Mouse (Mus musculus): ENCODE results near the gene Pdia6. TPM values are rescaled to one million over a fixed set of nuclear protein-coding genes. Genes with fewer than 3 reads are reported as not detected.

Pdia6 gene
- polyA plus RNA-seq (2016; fragmentation: Nextera tagmentation; extraction: Ambion mirVana): 585 and 641 TPM in 2 replicates

DNA sequence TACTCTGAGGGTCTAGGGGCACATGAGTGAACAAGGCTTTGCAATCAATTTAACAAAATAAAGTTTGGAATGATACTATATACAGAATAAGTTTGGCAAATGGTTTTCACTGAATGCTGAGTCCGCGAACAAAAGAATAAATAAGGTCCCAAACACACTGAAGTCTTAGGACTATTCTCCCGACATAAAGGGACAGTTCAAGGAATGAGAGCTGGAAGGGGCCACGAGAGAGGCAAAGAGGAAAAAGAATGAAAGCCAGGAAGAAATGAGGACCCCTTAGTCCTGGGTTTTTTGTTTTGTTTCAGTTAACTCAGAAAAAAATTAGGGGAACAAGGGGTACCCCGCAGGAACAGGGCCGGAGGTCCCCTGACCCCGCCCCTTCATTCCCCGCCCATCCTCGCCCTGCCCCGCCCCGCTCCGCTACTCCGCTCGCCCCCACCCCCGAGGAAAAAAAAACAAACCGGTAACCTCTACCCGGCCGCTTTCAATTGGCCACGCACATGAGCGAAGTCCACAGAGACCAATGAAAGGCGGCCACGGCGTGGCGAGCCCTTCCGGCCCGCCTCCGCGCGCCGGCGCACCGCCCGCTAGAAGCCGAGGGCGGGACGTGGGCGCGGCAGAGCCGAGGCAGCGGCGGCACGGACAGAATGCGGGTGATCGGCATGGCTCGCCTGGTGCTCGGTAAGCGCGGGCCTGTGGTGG is at the start of gene Pdia6:
Pdia6 (plus strand) TSS at position 575 of the 702 bp plus-strand sequence.
- Histone ChIP-seq H3K4me3 (peak within 1 kb of the TSS; percentile 90), H3K9me3 (no peaks in the 10 kb centered on the region), H3K4me1 (peaks cover 29% of the 10 kb centered on the region), H3K27ac (peak within 1 kb of the TSS; percentile 96), H3K27me3 (ENCODE audit: poor library complexity, severe bottlenecking) (no peaks in the 10 kb centered on the region), H3K36me3 (replicated peaks) (peaks cover 30% of the 10 kb centered on the region)
- peak; percentile 92 for DNase-seq (ENCODE audit: extremely low spot score, low spot score)
- 1% methylated on average over 48 of the region's 48 CpGs for WGBS

DNA sequence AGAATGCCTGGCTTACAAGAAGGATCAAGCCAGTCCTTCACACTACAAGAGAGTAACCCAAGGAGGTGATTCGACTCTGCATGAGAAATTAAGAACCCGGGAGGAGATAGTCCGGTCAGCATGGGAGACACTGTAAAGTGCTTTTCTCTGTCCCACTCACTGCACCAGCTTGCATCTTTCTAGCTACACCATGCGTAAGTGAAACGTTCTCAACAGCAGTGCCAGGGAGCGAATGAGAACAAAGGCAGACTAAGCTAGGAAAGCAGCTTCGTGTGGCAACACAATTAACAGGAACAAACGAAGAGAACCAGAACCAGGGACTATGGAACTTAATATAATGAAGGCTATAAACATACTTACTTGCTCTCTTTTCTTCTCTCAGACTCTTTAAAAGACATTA is 48.0 kb upstream of the Pdia6 start:
- H3K4me3 ChIP-seq: no peak overlapping the region
- DNase-seq (ENCODE audit: extremely low spot score, low spot score): peak; percentile 12
- H3K36me3 ChIP-seq (replicated peaks): no peaks in the 10 kb centered on the region
- 45% methylated on average over 8 of the region's 8 CpGs for WGBS
- H3K4me1 ChIP-seq: peaks cover 14% of the 10 kb centered on the region
- H3K27me3 ChIP-seq (ENCODE audit: poor library complexity, severe bottlenecking): no peaks in the 10 kb centered on the region
- H3K27ac ChIP-seq: peak overlapping the region; percentile 25; the same call in 1 of the 2 replicates
- peaks cover 7% of the 10 kb centered on the region; the same call in 1 of the 2 replicates for H3K9me3 ChIP-seq

DNA sequence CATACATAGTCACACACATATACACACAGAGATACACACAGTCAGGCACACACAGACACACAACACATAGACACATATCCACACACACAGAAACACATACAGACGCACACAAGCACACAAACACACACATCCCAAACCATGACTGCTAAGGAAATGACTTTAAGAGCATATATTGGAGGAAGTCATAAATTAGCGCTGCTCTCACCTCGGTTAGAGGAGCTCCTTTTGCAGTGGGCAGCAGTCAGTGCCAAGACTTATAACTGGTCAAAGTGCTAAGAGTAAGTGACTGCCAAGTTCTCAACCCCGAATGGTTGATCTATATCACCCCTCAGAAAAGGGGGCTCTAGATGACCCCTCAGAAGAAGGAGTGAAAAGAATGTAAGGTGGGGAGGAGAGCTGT is 47.2 kb upstream of the Pdia6 start:
- no peak for DNase-seq (ENCODE audit: extremely low spot score, low spot score)
- Histone ChIP-seq H3K36me3 (replicated peaks) (no peaks in the 10 kb centered on the region), H3K27me3 (ENCODE audit: poor library complexity, severe bottlenecking) (no peaks in the 10 kb centered on the region), H3K27ac (no peak overlapping the region), H3K4me1 (peaks cover 14% of the 10 kb centered on the region), H3K4me3 (no peak overlapping the region), H3K9me3 (peaks cover 4% of the 10 kb centered on the region; the same call in 1 of the 2 replicates)
- whole genome bisulfite sequencing: 87% methylated on average over 4 of the region's 4 CpGs

DNA sequence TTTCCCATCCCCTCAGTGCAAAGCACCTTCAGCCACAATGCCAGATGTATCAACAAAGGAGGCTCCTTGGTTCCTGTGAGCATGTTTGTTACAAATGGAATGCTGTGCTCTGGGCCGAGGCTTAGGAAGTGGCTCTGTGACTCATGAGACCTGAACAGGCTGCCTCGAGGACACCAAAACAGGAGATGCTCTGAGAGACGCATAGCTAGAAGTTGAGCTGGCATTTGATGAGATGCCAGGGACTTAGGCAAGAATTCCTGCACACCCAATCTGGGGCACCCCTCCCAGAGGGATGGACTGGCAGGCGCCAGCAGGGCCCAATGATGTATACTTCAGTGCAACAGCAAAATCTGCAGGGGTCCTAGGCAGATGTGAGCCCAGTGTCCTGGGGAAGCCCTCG is 45.7 kb upstream of the Pdia6 start:
- Histone ChIP-seq H3K27me3 (ENCODE audit: poor library complexity, severe bottlenecking) (no peaks in the 10 kb centered on the region), H3K4me3 (no peak overlapping the region), H3K27ac (no peak overlapping the region), H3K4me1 (peaks cover 18% of the 10 kb centered on the region), H3K36me3 (replicated peaks) (no peaks in the 10 kb centered on the region), H3K9me3 (no peaks in the 10 kb centered on the region)
- DNase-seq (ENCODE audit: extremely low spot score, low spot score): peak; percentile 11
- WGBS: 74% methylated on average over 5 of the region's 5 CpGs

DNA sequence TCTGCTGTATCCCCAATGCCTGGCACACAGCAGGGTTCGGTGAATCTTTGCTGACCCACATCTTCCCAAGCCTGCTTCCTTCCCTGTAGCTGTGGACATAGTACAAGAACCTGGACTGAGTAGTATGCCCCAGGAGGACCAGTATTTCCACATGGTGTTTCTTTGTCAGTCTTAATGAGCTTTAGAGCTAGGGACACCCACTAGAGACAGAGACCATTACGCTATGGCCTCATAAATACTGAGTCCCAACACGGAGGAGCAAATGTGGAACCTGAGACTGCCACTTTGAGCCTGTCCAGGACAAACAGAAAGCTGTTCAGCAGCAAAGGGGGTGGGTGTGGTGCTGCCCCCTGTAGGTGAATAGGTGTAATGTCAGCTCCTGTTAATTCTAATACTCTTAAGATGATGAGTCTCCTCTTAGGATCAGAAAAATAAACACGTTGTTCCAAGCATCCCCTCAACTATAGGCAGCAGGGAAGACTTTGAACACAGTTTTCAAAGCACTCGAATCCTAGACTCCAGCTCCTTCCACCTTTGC is 44.4 kb upstream of the Pdia6 start:
- Histone ChIP-seq H3K9me3 (no peaks in the 10 kb centered on the region), H3K4me1 (peaks cover 18% of the 10 kb centered on the region), H3K4me3 (no peak overlapping the region), H3K27me3 (ENCODE audit: poor library complexity, severe bottlenecking) (no peaks in the 10 kb centered on the region), H3K36me3 (replicated peaks) (no peaks in the 10 kb centered on the region), H3K27ac (no peak overlapping the region)
- peak; percentile 15 for DNase-seq (ENCODE audit: extremely low spot score, low spot score)
- WGBS: 50% methylated on average over 5 of the region's 5 CpGs

DNA sequence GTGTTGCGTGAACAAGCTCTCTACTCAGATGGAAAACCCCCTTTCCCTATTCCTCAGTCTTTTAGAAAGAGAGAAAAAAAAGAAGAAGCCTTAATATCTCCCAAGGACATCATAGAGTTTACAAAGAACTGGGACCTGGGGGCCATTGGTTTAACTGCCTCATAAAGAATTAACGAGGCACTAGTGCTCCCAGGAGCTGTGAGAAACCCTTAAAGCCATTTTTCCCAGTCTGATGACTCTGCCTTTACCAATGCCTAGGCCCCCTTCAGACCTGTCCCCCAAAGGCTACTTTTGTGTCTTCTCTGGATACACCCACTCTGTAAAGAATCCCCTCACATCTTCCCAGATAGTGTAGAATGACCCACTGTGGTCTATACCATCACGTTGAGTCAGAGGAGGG is 43.3 kb upstream of the Pdia6 start:
- no peaks in the 10 kb centered on the region for H3K27me3 ChIP-seq (ENCODE audit: poor library complexity, severe bottlenecking)
- no peaks in the 10 kb centered on the region for H3K9me3 ChIP-seq
- no peak for DNase-seq (ENCODE audit: extremely low spot score, low spot score)
- peaks cover 13% of the 10 kb centered on the region for H3K4me1 ChIP-seq
- 65% methylated on average over 3 of the region's 3 CpGs for WGBS
- H3K27ac ChIP-seq: no peak overlapping the region
- H3K4me3 ChIP-seq: no peak overlapping the region
- H3K36me3 ChIP-seq (replicated peaks): no peaks in the 10 kb centered on the region

DNA sequence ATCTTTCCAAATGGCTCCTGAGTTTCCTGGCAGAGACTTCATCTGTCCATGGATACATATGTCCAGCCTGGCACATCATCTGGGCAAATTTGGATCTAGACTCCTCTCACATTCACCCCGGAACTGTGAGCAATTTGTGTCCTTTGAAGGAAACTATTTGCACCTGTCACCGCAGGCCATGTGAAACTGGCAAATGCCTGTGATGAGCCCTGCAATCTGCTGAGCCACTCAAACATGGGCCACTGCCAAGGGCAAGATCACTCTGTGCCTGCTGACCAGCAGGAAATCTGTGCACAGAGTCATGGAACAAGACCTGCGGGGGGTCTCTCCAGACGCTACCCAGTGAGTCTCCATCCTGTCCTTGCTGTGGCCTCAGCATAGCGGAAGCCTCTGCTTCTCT is 41.3 kb upstream of the Pdia6 start:
- Histone ChIP-seq H3K4me3 (no peak overlapping the region), H3K27me3 (ENCODE audit: poor library complexity, severe bottlenecking) (no peaks in the 10 kb centered on the region), H3K36me3 (replicated peaks) (no peaks in the 10 kb centered on the region), H3K9me3 (no peaks in the 10 kb centered on the region), H3K27ac (no peak overlapping the region), H3K4me1 (0 out of 2 replicates have a peak, but pooled peaks cover 8% of the 10 kb centered on the region)
- WGBS: 89% methylated on average over 5 of the region's 5 CpGs
- no peak for DNase-seq (ENCODE audit: extremely low spot score, low spot score)

DNA sequence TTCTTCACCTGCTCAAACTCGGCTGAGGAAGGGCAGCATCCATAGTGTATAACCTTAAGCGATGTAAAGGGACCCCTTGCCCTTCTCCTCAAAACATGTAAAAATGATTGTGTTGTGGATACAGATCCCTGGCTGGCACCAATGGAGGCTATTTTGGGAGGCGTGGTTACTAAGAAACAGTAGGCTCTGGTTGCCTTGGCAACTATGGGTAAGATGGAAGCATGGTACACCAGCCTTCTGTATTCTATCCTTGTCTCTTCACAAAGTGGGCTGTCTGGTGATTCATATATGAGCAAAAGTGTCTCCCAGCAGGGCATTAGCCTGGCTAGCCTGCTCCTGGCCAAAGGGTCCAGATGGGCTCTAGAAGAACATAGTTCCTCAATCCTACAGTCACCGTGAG is 38.4 kb upstream of the Pdia6 start:
- no peaks in the 10 kb centered on the region for H3K27me3 ChIP-seq (ENCODE audit: poor library complexity, severe bottlenecking)
- no peaks in the 10 kb centered on the region for H3K36me3 ChIP-seq (replicated peaks)
- H3K27ac ChIP-seq: no peak overlapping the region
- H3K4me1 ChIP-seq: peaks cover 16% of the 10 kb centered on the region; the same call in 1 of the 2 replicates
- no peaks in the 10 kb centered on the region for H3K9me3 ChIP-seq
- H3K4me3 ChIP-seq: no peak overlapping the region
- WGBS: 89% methylated on average over 4 of the region's 4 CpGs
- no peak for DNase-seq (ENCODE audit: extremely low spot score, low spot score)

DNA sequence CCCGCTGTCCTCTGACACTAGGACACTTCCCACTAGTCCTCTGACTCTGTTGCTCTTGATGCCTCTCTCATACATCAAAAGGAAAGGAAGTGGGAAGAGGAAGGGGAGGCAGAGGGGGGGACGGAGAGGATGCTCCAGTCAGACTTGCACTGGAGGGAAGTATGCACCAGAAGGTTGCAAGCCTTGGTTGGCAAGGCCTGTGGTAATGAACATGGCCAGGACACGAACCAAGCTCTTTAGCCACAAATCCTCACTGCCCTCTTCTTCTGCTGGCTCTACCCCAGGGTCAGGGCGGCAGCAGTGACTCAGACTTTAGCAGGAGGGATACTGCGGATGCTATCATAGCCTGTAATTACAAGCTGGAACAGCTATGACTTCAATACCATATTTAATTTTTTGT is 35.8 kb upstream of the Pdia6 start:
- no peaks in the 10 kb centered on the region for H3K36me3 ChIP-seq (replicated peaks)
- no peak overlapping the region for H3K4me3 ChIP-seq
- peaks cover 10% of the 10 kb centered on the region for H3K4me1 ChIP-seq
- 80% methylated on average over 5 of the region's 5 CpGs for WGBS
- DNase-seq (ENCODE audit: extremely low spot score, low spot score): no peak
- H3K27ac ChIP-seq: no peak overlapping the region
- no peaks in the 10 kb centered on the region for H3K27me3 ChIP-seq (ENCODE audit: poor library complexity, severe bottlenecking)
- H3K9me3 ChIP-seq: no peaks in the 10 kb centered on the region

DNA sequence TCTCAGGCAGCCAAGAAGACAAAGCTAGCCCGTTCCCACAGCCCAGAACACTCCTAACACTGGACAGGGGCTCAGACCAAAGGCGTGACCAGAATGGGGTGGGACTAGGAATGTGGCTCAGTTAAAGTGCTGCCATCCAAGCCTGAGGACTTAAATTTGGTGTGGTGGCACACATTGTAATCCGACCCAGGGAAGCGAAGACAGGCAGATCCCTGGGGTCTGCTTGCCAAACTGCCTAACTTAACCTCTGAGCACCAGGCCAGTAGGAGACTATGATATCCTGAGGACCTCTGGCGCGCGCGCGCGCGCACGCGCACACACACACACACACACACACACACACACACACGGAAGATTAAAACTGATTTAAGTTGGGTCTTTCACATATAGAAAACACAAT is 34.8 kb upstream of the Pdia6 start:
- H3K4me3 ChIP-seq: no peak overlapping the region
- no peaks in the 10 kb centered on the region for H3K9me3 ChIP-seq
- WGBS: 84% methylated on average over 14 of the region's 14 CpGs
- H3K36me3 ChIP-seq (replicated peaks): no peaks in the 10 kb centered on the region
- H3K27me3 ChIP-seq (ENCODE audit: poor library complexity, severe bottlenecking): no peaks in the 10 kb centered on the region
- no peak for DNase-seq (ENCODE audit: extremely low spot score, low spot score)
- H3K27ac ChIP-seq: no peak overlapping the region
- H3K4me1 ChIP-seq: peaks cover 20% of the 10 kb centered on the region

DNA sequence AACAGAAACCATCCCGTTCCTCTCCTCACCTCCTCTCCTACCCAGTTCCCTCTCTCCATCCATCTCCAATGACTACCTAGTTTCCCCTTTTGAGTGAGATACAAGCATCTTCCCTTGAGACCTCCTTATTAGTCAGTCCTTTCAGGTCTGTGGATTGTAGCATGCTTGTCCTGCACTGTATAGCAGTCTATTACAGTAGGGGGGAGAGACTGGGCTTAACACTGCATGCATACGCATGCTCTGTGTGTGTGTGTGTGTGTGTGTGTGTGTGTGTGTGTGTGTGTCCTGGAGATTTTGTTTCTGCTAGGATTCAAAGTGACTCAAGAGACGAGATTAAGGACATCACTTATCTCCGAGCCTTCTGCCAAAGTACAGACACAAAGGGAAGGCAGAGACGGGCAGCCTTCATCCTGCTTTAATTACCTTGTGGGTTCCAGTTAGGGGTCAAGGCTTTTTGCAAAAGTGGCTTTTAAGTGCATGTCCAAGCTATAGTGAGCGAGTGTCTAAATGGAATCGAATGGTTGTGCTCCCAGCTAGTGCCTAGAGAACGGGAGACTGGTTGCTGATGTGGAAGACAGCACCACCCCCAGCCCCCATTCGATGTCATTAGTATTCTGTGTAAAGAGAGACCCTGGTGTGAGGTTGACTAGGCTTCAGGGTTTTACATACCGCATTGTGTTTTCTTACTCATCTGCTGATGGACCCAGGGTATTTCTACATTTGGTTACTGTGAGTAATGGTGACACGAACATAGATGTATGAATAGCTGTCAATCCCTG is 30.6 kb upstream of the Pdia6 start:
- peaks cover 39% of the 10 kb centered on the region for H3K4me1 ChIP-seq
- H3K9me3 ChIP-seq: peaks cover 4% of the 10 kb centered on the region; the same call in 1 of the 2 replicates
- H3K4me3 ChIP-seq: no peak overlapping the region
- H3K27me3 ChIP-seq (ENCODE audit: poor library complexity, severe bottlenecking): no peaks in the 10 kb centered on the region
- WGBS: 53% methylated on average over 11 of the region's 11 CpGs
- DNase-seq (ENCODE audit: extremely low spot score, low spot score): no peak
- no peaks in the 10 kb centered on the region for H3K36me3 ChIP-seq (replicated peaks)
- H3K27ac ChIP-seq: no peak overlapping the region

DNA sequence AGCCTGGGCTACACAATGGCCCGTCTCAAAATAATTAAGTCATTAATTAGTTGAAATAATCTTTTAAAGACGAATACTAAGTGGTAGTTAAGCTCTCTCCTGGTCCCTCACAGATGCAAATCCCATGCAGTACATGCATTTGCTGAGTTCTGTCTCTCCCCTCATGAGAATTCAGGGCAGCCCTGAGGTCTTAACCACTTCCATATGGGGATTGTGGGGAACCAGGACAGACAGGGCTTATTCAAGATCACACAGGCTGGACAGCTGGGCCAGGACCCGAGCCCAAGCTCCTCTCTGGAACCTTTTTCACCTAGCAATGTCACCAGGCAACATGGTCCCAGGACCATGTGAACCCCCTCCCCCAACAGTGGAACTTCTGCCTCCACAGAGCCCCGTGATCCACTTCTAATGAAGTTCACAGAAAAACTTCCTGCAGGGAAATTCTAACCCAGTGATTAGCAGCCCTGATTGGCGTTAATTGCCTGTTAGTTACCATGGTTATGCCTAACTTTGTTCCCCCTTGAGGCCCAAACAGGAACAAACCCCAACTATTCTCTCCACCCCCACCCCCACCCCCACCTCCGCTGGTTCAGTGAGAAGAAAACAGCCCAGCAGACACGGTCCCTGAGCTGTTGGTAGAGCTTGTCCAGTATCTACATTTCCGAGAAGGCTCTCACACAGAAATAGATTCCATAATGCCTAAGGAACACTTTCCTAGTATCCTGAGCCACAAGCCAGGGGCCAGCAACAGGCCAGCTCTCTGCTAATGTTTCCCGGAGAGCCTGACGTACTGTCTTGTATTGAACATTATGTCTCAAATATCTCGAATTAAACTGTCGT is 27.5 kb upstream of the Pdia6 start:
- Histone ChIP-seq H3K27me3 (ENCODE audit: poor library complexity, severe bottlenecking) (no peaks in the 10 kb centered on the region), H3K4me3 (no peak overlapping the region), H3K36me3 (replicated peaks) (no peaks in the 10 kb centered on the region), H3K27ac (peak overlapping the region; percentile 79), H3K9me3 (peaks cover 4% of the 10 kb centered on the region), H3K4me1 (peaks cover 31% of the 10 kb centered on the region)
- peak; percentile 58 for DNase-seq (ENCODE audit: extremely low spot score, low spot score)
- 45% methylated on average over 12 of the region's 12 CpGs for WGBS
